Mouse (Mus musculus) lung, postnatal 0 days (tissue): ENCODE results near the gene Gm20388.
"Not testable (repeated sequence)": the region's sequence is repeated elsewhere in the genome, so short reads cannot be mapped to it uniquely, and the experiment has no call there.

Experiments used
- CTCF ChIP-seq: IDR thresholded peaks from 2 replicates; pipeline ENCODE4 v1.5.1; 2016; ENCODE audit warnings: antibody characterized with exemption, mild to moderate bottlenecking
- EP300 ChIP-seq: IDR thresholded peaks from 2 replicates; pipeline ENCODE4 v1.6.1; 2016; ENCODE audit warnings: antibody characterized with exemption, mild to moderate bottlenecking, control low read depth

DNA sequence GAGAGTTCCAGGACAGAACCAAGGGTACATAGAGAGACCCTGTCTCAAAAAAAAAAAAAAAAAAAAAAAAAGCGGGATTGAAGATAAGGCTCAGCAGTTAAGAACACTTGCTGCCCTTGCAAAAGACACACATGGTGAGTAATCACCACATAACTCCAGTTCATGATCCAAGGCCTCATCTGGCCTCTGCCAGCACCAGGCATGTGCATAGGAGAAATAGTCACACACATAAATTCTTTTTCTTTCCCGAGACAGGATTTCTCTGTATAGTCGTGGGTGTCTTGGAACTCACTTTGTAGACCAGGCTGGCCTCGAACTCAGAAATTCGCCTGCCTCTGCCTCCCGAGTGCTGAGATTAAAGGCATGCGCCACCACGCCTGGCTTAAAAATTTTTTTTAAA lies 3347.0 kb downstream of the Gm20388 start:
- not testable (repeated sequence) for TF ChIP-seq CTCF, EP300
